Mouse (Mus musculus): ENCODE measurements around the gene Zc3h4.

Zc3h4 gene

GRCm38 (mm10) chr7:16401991-16402431, 1.3 kb downstream of the Zc3h4 start:
- DNase-seq: no peak

- DNase-seq: no peak
These were observed 1.7 kb downstream of the Zc3h4 start for GRCm38 (mm10) chr7:16402449-16402848.

GRCm38 (mm10) chr7:16402968-16403948, 2.5 kb downstream of the Zc3h4 start:
- DNase-seq: no peak

- no peak for DNase-seq
These were observed 3.8 kb downstream of the Zc3h4 start for GRCm38 (mm10) chr7:16404315-16405072.

- peak; percentile 67 for DNase-seq
These were observed 4.4 kb downstream of the Zc3h4 start for GRCm38 (mm10) chr7:16405073-16405455.

GRCm38 (mm10) chr7:16405516-16406351, 5.0 kb downstream of the Zc3h4 start:
- peak; percentile 75 for DNase-seq

GRCm38 (mm10) chr7:16406978-16407377, 6.3 kb downstream of the Zc3h4 start:
- no peak for DNase-seq

- no peak for DNase-seq
These were observed 10.4 kb downstream of the Zc3h4 start for GRCm38 (mm10) chr7:16411100-16411499.

GRCm38 (mm10) chr7:16412220-16412896, 11.6 kb downstream of the Zc3h4 start:
- DNase-seq: no peak

- DNase-seq: no peak
These were observed 12.2 kb downstream of the Zc3h4 start for GRCm38 (mm10) chr7:16412930-16413329.

GRCm38 (mm10) chr7:16415426-16415825, 14.7 kb downstream of the Zc3h4 start:
- peak; percentile 73 for DNase-seq

GRCm38 (mm10) chr7:16417141-16417771, 16.5 kb downstream of the Zc3h4 start:
- peak; percentile 78 for DNase-seq

- DNase-seq: no peak
These were observed 18.0 kb downstream of the Zc3h4 start for GRCm38 (mm10) chr7:16418713-16419112.

GRCm38 (mm10) chr7:16420493-16421118, 19.9 kb downstream of the Zc3h4 start:
- peak; percentile 36 for DNase-seq

- peak; percentile 43 for DNase-seq
These were observed 21.6 kb downstream of the Zc3h4 start for GRCm38 (mm10) chr7:16422222-16422856.

GRCm38 (mm10) chr7:16423731-16424130, 23.0 kb downstream of the Zc3h4 start:
- DNase-seq: no peak

- no peak for DNase-seq
These were observed 25.0 kb downstream of the Zc3h4 start for GRCm38 (mm10) chr7:16425721-16426120.

GRCm38 (mm10) chr7:16426129-16426729, 25.5 kb downstream of the Zc3h4 start:
- peak; percentile 78 for DNase-seq

- DNase-seq: no peak
These were observed 32.8 kb downstream of the Zc3h4 start for GRCm38 (mm10) chr7:16433352-16433971.

GRCm38 (mm10) chr7:16435088-16435487, 34.4 kb downstream of the Zc3h4 start:
- DNase-seq: no peak

All from kidney, adult 11 months (tissue).